Mouse (Mus musculus) liver, adult 2 months (tissue): ENCODE data around the gene Gm45623.

Experiments used
- CTCF ChIP-seq: fragments of 200-500 bp; IDR thresholded peaks from 2 replicates; pipeline ENCODE4 v1.5.1; 2011; ENCODE audit warnings: low read depth, low read length, control low read depth
- POLR2A ChIP-seq: fragments of 200-500 bp; IDR thresholded peaks from 2 replicates; pipeline ENCODE4 v1.6.1; 2011; ENCODE audit warnings: low read length, control low read depth; ENCODE audit not compliant: insufficient read depth; ENCODE audit errors: extremely low read depth

- no peak for TF ChIP-seq POLR2A
- peak; percentile 34; the same call in 1 of the 2 replicates for TF ChIP-seq CTCF
Measured at GRCm38 (mm10) chr13:56735212-56735875, 18.3 kb downstream of the Gm45623 start.
